Mouse (Mus musculus) liver, postnatal 0 days (tissue): ENCODE results near the gene Pjvk. TPM values are rescaled to one million over a fixed set of nuclear protein-coding genes. Genes with fewer than 3 reads are reported as not detected.
"Not testable (repeated sequence)": the region's sequence is repeated elsewhere in the genome, so short reads cannot be mapped to it uniquely, and the experiment has no call there.

ENCODE experiments used
- ATAC-seq: fragments of 200-750 bp; cut with Nextera tagmentation; 2 replicates; pipeline ENCODE4 v1.8.0; 2017; ENCODE audit warnings: mild to moderate bottlenecking, moderate library complexity
- DNase-seq: peaks from one replicate; pipeline ENCODE4 v3.0.0-alpha.2; 2016
- H3K27ac ChIP-seq: fragments of 300-500 bp; sonication (generic); 2 replicates; pipeline ENCODE4 v1.5.1; 2014; ENCODE audit warnings: antibody characterized with exemption, moderate library complexity, mild to moderate bottlenecking, low read depth
- H3K27me3 ChIP-seq: fragments of 300-500 bp; sonication (generic); 2 replicates; pipeline ENCODE4 v1.6.1; 2014; ENCODE audit warnings: low read length, control low read depth, mixed read lengths; ENCODE audit not compliant: insufficient read depth
- H3K36me3 ChIP-seq: fragments of 300-500 bp; sonication (generic); replicated peaks from 2 replicates; pipeline ENCODE4 v1.6.1; 2014; ENCODE audit warnings: mild to moderate bottlenecking, control low read depth, low read length, moderate library complexity, mixed read lengths; ENCODE audit not compliant: insufficient read depth
- H3K4me1 ChIP-seq: fragments of 300-500 bp; sonication (generic); 2 replicates; pipeline ENCODE4 v1.6.1; 2014; ENCODE audit warnings: antibody characterized with exemption, mild to moderate bottlenecking, control low read depth; ENCODE audit not compliant: insufficient read depth
- H3K4me2 ChIP-seq: fragments of 300-500 bp; sonication (generic); 2 replicates; pipeline ENCODE4 v1.6.1; 2014; ENCODE audit warnings: low read depth, mild to moderate bottlenecking, low read length, moderate library complexity, mixed read lengths
- H3K4me3 ChIP-seq: fragments of 300-500 bp; sonication (generic); 2 replicates; pipeline ENCODE4 v1.5.1; 2014; ENCODE audit warnings: low read depth, low read length
- H3K9ac ChIP-seq: fragments of 300-500 bp; sonication (generic); replicated peaks from 2 replicates; pipeline ENCODE4 v1.6.1; 2014; ENCODE audit warnings: mild to moderate bottlenecking, moderate library complexity
- H3K9me3 ChIP-seq: fragments of 300-500 bp; sonication (generic); 2 replicates; pipeline ENCODE4 v1.6.1; 2016; ENCODE audit warnings: mild to moderate bottlenecking, control low read depth, low read length, mixed read lengths
- CTCF ChIP-seq: sonication (generic); IDR thresholded peaks from 2 replicates; pipeline ENCODE4 v1.5.1; 2016; ENCODE audit warnings: antibody characterized with exemption, low read depth
- EP300 ChIP-seq: IDR thresholded peaks from 2 replicates; pipeline ENCODE4 v1.6.1; 2016; ENCODE audit warnings: antibody characterized with exemption, low read depth, mild to moderate bottlenecking
- WGBS: fragments of 180-500 bp; shearing (Covaris S2); extraction: QIAGEN DNeasy Blood & Tissue Kit; methylation state at CpG from one replicate; pipeline ENCODE4 v1.1.7; 2014; ENCODE audit not compliant: insufficient replicate concordance; 5-methylcytosine and 5-hydroxymethylcytosine counted together
- polyA plus RNA-seq: library from polyadenylated mRNA; unstranded; fragments of >200 nt; fragmentation: Nextera tagmentation; extraction: Ambion mirVana; gene quantifications from 2 replicates; pipeline ENCODE4 v1.2.1, GENCODE M21; 2015

The Pjvk gene
- polyA plus RNA-seq, 1 experiment from 2014 or later = not detected

DNA sequence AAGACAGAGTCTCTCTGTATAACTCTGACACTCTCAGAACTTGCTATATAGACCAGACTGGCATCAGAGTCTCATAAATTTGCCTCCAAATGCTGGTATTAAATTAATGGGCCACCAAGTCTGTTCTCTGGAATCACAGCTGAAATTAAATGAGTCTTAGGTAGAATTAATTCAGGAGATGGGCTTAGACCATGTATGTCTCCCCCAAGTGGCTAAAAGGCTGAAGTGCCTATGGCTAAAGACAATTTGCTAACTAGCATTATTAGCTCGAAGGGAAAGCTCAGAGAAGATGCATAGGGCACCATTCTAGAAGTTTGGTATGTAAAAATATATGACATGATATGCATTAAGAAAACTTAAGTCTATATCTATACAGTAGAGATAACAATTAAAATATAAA, 30.2 kb upstream of the Pjvk start:
- no peaks in the 10 kb centered on the region for H3K36me3 ChIP-seq
- DNase-seq = no peak
- no peak for TF ChIP-seq EP300
- peak; percentile 68 for TF ChIP-seq CTCF
- 44% methylated on average over 1 of the region's 1 CpGs for WGBS
- no peak for ATAC-seq
- H3K9ac ChIP-seq = no peak overlapping the region
- H3K4me2 ChIP-seq = no peak overlapping the region
- no peaks in the 10 kb centered on the region for H3K4me1 ChIP-seq
- no peak overlapping the region for H3K4me3 ChIP-seq
- H3K27me3 ChIP-seq = no peaks in the 10 kb centered on the region
- no peaks in the 10 kb centered on the region for H3K9me3 ChIP-seq
- H3K27ac ChIP-seq = no peak overlapping the region

DNA sequence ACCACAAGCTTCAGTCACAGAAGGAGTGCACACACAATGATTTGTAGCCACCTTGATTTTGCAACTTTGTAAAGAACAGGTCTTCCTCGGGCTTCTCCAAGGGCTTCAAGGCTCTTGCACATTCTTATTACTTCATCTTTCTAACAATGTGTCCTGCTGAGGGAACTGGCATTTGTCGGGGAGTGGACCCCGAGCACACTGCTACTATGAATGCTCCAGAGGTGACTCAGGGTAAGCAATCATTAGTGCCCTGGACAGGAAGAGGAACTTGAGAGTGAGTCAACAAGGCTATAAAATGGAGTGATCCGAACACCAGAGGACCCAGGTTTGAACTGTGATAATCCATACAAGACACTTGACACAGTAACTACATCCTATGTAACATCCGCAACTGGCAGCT, 28.1 kb upstream of the Pjvk start:
- Histone ChIP-seq H3K4me2 (no peak overlapping the region), H3K27ac (no peak overlapping the region), H3K9ac (no peak overlapping the region), H3K36me3 (no peaks in the 10 kb centered on the region; the same call in 1 of the 2 replicates), H3K4me1 (no peaks in the 10 kb centered on the region), H3K4me3 (no peak overlapping the region), H3K9me3 (peaks cover 5% of the 10 kb centered on the region; the same call in 1 of the 2 replicates), H3K27me3 (no peaks in the 10 kb centered on the region)
- no peak for ATAC-seq
- 51% methylated on average over 5 of the region's 5 CpGs for WGBS
- DNase-seq = no peak
- TF ChIP-seq EP300 (no peak), CTCF (no peak)

- DNase-seq = no peak
- Histone ChIP-seq H3K4me3 (no peak overlapping the region), H3K4me1 (no peaks in the 10 kb centered on the region), H3K4me2 (no peak overlapping the region), H3K36me3 (peaks cover 2% of the 10 kb centered on the region; the same call in 1 of the 2 replicates), H3K27ac (no peak overlapping the region), H3K27me3 (no peaks in the 10 kb centered on the region), H3K9ac (no peak overlapping the region), H3K9me3 (peaks cover 5% of the 10 kb centered on the region; the same call in 1 of the 2 replicates)
- WGBS = 81% methylated on average over 1 of the region's 1 CpGs
- TF ChIP-seq CTCF (no peak), EP300 (no peak)
- ATAC-seq = no peak
Observed at GRCm38 (mm10) chr2:76621724-76622123, 26.6 kb upstream of the Pjvk start.

- WGBS = 65% methylated on average over 2 of the region's 2 CpGs
- not testable (repeated sequence) for DNase-seq, H3K9ac ChIP-seq, H3K9me3 ChIP-seq, ATAC-seq, H3K27ac ChIP-seq, H3K4me2 ChIP-seq, H3K27me3 ChIP-seq, H3K36me3 ChIP-seq, H3K4me1 ChIP-seq, H3K4me3 ChIP-seq
Observed at GRCm38 (mm10) chr2:76622316-76622715, 26.0 kb upstream of the Pjvk start.

DNA sequence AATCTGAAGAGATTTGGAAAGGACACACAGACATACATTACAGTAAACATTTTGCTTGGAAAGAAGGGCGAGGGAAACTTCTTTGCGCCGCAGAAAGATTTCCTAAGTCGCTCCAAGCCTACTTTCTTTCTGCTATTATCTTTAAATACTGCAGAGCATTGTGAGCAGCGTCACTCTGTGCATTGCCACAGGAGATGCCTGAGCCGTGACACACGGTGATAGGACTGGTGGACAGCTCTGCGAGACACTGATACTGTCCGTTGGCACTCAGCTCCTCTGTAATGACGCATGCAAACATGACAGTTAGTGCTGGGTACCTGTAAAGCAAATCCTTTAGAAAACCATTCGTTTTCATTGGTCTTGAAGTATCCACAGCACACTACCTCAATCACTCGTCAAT, 18.0 kb upstream of the Pjvk start:
- 81% methylated on average over 12 of the region's 12 CpGs for WGBS
- DNase-seq (no peak), ATAC-seq (no peak)
- Histone ChIP-seq H3K9me3 (no peaks in the 10 kb centered on the region), H3K36me3 (peaks cover 24% of the 10 kb centered on the region), H3K27me3 (no peaks in the 10 kb centered on the region), H3K9ac (no peak overlapping the region), H3K27ac (no peak overlapping the region), H3K4me1 (no peaks in the 10 kb centered on the region), H3K4me2 (no peak overlapping the region), H3K4me3 (no peak overlapping the region)
- TF ChIP-seq EP300 (no peak), CTCF (no peak)

GRCm38 (mm10) chr2:76631600-76631999, 16.7 kb upstream of the Pjvk start:
- Histone ChIP-seq H3K27me3 (no peaks in the 10 kb centered on the region), H3K9me3 (no peaks in the 10 kb centered on the region), H3K9ac (no peak overlapping the region), H3K4me3 (no peak overlapping the region), H3K4me2 (no peak overlapping the region), H3K36me3 (peaks cover 28% of the 10 kb centered on the region), H3K27ac (no peak overlapping the region), H3K4me1 (no peaks in the 10 kb centered on the region)
- TF ChIP-seq EP300 = no peak
- TF ChIP-seq CTCF = no peak
- DNase-seq (no peak), ATAC-seq (no peak)
- WGBS = 84% methylated on average over 4 of the region's 4 CpGs

GRCm38 (mm10) chr2:76639637-76640036, 8.6 kb upstream of the Pjvk start:
- 74% methylated on average over 2 of the region's 2 CpGs for WGBS
- Histone ChIP-seq H3K27me3 (no peaks in the 10 kb centered on the region), H3K4me3 (no peak overlapping the region), H3K27ac (no peak overlapping the region), H3K9ac (no peak overlapping the region), H3K4me1 (no peaks in the 10 kb centered on the region), H3K9me3 (no peaks in the 10 kb centered on the region), H3K4me2 (no peak overlapping the region), H3K36me3 (peaks cover 18% of the 10 kb centered on the region)
- no peak for TF ChIP-seq CTCF
- TF ChIP-seq EP300 = 0 out of 2 replicates have a peak, but pooled peaks have one; percentile 12
- DNase-seq (no peak), ATAC-seq (peak; percentile 65)
